Mouse (Mus musculus) left cerebral cortex, adult 2 months (tissue): ENCODE measurements around the gene Kbtbd3. TPM values are rescaled to one million over a fixed set of nuclear protein-coding genes. Genes with fewer than 3 reads are reported as not detected.

Source experiments
- DNase-seq, 2 experiments: peaks; one replicate each; pipeline ENCODE4 v3.0.0; 2021 to 2022; ENCODE audit warnings: low spot score in 2 of 2, mixed read lengths in 1 of 2; ENCODE audit errors: extremely low spot score in 1 of 2
- H3K27ac ChIP-seq: fragments of 200-600 bp; 2 replicates; pipeline ENCODE4 v1.8.1; 2022
- H3K4me3 ChIP-seq: fragments of 200-600 bp; 2 replicates; pipeline ENCODE4 v1.8.1; 2022
- CTCF ChIP-seq: fragments of 200-600 bp; IDR thresholded peaks from 2 replicates; pipeline ENCODE4 v1.8.1; 2022; ENCODE audit warnings: antibody characterized with exemption, mild to moderate bottlenecking, moderate library complexity
- intact Hi-C: fragments of 180-260 bp; cut with DNase I; formaldehyde crosslinking; loops from one replicate; pipeline ENCODE4 v1.15.1; 2025
- long read RNA-seq, 2 experiments: library from polyadenylated mRNA; stranded (forward); transcript quantifications; one replicate each; pipeline ENCODE4 v2.0.0; 2021; ENCODE audit warnings: borderline mapping rate in 2 of 2
- total RNA-seq, 2 experiments: library from RNA; stranded (reverse); gene quantifications; 2 replicates each; pipeline ENCODE4 v1.2.3; 2021

Gene Kbtbd3
- 10 to 100 TPM; 11.6 to 12.9 TPM for total RNA-seq
- long read RNA-seq, experiment 1, partial matches to known transcripts = 2 of 5 reads
- long read RNA-seq, experiment 1, other reads (novel, unspliced or antisense) = 2 of 5 reads
- long read RNA-seq, experiment 2, partial matches to known transcripts = 0 of 7 reads
- long read RNA-seq, experiment 2, other reads (novel, unspliced or antisense) = 1 of 7 reads

DNA sequence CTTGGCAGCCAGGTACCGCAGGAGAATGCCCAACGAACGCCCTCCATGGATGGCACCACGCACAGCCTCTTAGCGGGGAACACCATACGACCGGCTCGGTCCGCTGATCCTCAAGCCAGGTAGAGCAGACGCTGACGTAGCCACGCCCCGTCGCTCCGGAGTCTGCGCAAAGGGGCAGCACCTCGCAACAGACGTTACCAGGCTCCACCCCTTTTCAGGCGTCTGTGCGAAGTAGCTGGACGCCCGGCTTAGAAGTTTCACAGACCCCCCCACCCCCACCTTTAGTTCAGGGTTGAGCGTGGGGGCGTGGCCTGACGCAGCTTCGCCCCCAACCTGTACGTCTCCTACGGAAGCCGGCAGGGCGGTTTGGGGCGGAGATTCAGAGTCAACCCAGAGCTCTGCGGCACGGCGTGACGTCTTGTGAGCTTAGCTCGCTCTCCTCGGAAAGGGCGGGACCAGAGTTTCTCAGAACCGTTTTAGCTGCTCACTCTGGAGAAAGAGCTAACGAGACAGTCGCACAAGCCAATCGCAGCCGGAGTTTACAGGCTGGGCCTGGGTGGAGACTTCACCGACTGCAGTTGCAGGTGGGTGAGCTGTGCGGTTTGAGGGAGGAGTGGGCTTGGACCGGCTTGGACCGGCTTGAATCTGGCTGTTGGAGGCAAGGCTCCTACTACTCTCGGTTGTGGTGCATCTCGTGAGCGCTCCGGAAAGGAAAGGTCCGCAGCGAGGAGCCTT lies at the start of gene Kbtbd3, which contains the start of gene Aasdhppt:
Gene Kbtbd3, plus strand, starts transcription at position 483 of the 735 bp plus-strand sequence.
Gene Aasdhppt, minus strand, starts transcription at position 121 of the 735 bp plus-strand sequence.
- DNase-seq = peak; percentile 99 to 100
- no peak for TF ChIP-seq CTCF
- intact Hi-C loops = loop anchor here (1.0 to 5.0 kb wide), 4 partner anchors 67 to 907 kb away; partner anchors contain the start of genes Cwf19l2, Gucy1a2 and Msantd4
- peak within 1 kb of the TSS; percentile 88 for H3K4me3 ChIP-seq
- peak within 1 kb of the TSS; percentile 97 for H3K27ac ChIP-seq

DNA sequence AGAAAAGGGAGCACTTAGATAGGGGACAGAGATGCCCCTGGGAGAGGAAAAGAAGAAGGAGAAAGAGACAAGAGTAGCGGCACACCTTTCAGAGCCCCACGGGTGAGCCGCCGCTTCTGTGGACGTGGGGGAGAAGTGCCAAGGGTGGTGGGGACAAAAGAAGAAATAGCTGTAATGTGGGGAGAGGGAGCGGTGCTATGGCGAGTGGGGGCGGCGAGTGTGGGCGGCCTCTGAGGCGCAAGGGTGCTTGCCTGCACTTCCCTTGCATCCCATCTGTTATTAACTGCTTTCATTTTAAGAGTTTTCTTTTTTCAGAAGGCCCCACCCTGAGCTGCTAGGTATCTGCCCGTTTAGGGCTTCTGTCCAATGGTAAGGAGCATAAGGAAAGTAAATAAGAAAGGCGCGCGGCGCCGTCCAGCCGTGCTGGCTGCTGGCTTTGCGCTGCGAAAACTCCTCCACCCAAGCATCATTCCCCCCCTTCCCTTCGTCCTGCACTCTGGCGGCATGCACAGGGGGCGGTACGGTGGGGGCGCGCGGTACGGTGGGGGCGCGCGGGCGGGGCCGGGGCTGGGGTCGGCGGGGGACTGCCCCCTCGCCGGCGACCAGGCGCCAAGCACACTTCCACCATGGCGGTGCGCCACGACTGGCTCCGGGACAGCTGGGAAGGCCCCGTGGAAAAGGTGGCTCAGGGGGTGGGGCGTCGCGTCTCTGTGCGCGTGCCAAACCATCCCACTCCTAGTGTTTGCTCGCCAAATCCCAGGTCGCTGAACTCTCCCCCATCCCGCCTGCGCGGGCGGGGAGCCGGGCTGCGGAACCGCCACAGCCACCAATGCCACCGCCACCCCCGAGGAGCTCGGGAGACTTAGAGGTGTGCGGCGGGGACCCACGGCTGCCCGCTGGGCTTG lies 49.5 kb upstream of the Kbtbd3 start:
- Histone ChIP-seq H3K4me3 (peak overlapping the region; percentile 24), H3K27ac (no peak overlapping the region)
- no peak for TF ChIP-seq CTCF
- intact Hi-C loops = no loop called here
- peak; percentile 32 to 68 for DNase-seq

DNA sequence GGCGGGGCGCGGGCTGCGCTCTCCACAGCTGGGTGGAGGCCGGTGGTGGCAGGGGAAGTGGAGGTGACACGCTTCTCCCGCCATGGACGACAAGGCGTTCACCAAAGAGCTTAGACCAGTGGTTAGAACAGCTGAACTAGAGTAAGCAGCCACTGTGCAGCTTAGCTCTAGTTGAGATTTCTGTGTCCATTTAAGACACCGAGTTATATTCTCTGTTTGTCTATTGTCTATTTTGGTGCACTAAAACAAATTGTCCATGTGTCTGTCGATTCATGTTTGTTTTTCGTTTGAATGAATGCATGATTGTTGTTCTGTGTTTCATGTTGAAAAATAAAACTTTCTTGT lies 48.9 kb upstream of the Kbtbd3 start:
- no peak for DNase-seq
- intact Hi-C loops = no loop called here

DNA sequence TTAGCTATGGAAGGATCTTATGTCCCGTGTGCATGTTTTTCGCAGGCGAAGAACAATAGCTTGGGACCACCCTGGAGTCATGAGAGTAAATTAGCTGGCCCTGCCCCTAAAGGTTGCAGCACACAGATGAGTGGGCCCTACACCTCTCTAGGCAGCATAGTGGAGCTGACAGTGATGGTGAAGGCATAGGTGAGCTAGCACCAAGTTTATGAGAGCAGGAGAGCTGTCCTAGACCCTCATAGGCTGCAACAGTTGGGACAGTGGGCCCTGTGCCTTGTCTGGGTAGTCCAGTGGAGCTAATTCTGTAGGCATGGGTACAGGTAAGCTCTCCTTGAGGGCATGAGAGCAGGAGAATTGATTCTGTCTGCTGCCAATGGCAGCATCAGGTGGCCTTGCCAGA lies 42.8 kb upstream of the Kbtbd3 start:
- H3K4me3 ChIP-seq = no peak overlapping the region
- H3K27ac ChIP-seq = no peak overlapping the region
- DNase-seq = no peak

More for the DNA sequence above, 48.9 kb upstream of the Kbtbd3 start:
- no peak for TF ChIP-seq CTCF
- Histone ChIP-seq H3K4me3 (peak overlapping the region; percentile 24), H3K27ac (no peak overlapping the region)

DNA sequence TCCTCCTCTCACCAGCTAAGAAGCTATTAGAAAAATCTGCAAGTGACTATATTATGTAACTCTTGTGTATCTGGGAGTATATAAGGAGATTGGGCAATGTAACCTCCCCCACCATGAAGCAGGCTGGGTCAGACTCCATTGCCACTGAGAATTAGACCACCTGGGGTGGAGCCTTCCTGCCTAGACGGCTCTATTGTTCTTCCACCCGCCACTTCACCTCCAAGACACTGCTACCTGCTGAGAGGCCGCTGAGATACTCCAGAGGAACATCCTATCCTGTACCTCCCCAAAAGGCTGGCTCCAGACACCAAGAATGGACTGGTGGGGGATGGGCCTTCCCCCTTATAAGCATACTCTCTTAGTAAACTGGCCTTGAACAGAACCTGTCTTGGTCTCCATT lies 25.8 kb upstream of the Kbtbd3 start:
- TF ChIP-seq CTCF = no peak
- intact Hi-C loops = no loop called here

More for the DNA sequence above, 42.8 kb upstream of the Kbtbd3 start:
- no peak for TF ChIP-seq CTCF
- intact Hi-C loops = no loop called here

DNA sequence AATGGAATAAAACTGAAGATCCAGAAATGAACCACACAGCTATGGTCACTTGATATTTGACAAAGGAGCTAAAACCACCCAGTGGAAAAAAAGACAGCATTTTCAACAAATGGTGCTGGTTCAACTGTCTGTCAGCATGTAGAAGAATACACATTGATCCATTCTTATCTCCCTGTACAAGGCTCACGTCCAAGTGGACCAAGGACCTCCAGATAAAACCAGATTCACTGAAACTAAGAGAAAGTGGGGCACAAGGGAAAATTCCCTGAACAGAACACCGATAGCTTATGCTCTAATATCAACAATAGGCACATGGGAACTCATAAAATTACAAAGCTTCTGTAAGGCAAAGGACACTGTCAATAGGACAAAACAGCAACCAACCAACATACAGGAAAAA lies 9.2 kb upstream of the Kbtbd3 start:
- no peak for TF ChIP-seq CTCF
- H3K27ac ChIP-seq = no peak overlapping the region
- no peak for DNase-seq
- H3K4me3 ChIP-seq = no peak overlapping the region
- intact Hi-C loops = no loop called here

More for the DNA sequence above, 25.8 kb upstream of the Kbtbd3 start:
- Histone ChIP-seq H3K4me3 (no peak overlapping the region), H3K27ac (no peak overlapping the region)
- no peak for DNase-seq

DNA sequence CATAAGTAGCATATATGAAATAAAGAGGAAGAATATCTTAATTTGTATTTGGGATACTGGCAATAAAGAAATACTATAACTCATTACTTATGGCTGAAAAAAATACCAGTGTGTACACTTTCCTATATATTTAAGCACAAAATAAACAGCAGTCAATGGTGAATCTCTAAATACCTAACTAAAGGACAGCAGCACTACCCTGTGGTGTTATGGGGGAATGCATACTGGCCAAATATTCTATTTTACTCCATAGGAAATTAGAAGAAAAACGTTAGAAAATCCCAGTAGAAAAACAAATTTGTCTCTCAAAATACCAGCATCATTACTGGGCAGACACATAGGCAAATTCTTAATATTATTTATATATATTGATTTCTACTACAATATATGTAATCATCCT lies 4.8 kb upstream of the Kbtbd3 start:
- no peak for DNase-seq
- intact Hi-C loops = loop anchor here (5.0 kb wide), 2 partner anchors 788 to 903 kb away; partner anchors contain the start of gene Cwf19l2
- Histone ChIP-seq H3K4me3 (no peak overlapping the region), H3K27ac (no peak overlapping the region)
- peak; percentile 60 for TF ChIP-seq CTCF

DNA sequence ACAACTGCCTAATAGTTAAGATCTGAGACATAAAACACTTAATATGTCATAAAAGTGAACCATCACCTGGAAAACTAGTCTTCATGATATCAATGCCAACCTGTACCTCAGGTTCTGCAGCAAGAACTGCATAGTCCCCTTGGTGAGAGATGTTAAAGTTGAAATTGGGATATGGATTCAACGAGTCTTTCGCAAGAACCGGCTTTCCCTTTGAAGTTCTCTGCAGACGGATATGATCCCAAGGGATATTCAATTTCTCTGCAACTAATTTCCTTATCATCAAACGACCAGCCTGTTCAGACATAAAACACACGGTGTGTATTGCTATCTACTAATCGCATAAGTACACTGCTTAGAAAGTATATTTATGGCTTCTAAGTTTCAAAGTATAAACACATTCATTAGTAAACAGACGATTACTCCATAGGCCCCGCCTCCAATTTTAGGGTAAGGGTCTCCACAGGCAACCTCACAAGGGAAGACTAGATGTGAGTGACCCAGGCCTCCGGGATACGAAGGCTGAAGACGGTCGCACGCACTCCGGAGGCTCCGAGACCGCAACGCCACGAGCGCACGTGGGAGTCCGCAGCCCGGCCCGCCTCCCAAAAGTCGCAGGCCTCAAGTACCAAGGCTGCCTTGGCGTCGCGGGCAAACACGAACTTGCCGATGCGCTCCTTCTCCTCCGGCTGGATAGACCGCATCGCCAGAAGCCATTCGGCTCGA lies 844 bp upstream of the Kbtbd3 start:
- no peak for DNase-seq
- Histone ChIP-seq H3K27ac (peak overlapping the region; percentile 84), H3K4me3 (peak overlapping the region; percentile 88)
- TF ChIP-seq CTCF = no peak
- intact Hi-C loops = loop anchor here (1.0 to 5.0 kb wide), 4 partner anchors 68 to 906 kb away; partner anchors contain the start of genes Cwf19l2, Gucy1a2 and Msantd4

DNA sequence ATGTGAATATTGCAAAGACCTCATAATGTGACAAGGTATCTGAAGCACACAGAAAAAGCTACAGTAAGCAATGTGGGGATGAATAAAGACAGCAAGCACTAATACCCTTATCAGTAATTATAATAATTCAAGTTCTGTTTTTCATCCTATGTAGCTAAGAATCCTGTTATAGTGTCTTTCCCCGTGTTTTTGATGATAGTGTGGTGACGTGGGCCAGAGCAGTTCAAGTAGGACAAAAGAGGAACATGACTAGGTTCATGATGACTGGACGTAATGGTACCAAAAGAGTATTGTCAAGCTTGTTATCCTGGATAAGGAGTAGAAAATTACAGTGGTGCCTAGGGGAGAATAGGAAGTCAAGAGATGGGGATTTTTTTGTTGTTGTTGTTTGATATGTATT lies 1.1 kb downstream of the Kbtbd3 start:
- intact Hi-C loops = no loop called here
- no peak for DNase-seq
- TF ChIP-seq CTCF = no peak
- H3K27ac ChIP-seq = peak overlapping the region; percentile 97
- H3K4me3 ChIP-seq = peak overlapping the region; percentile 88

DNA sequence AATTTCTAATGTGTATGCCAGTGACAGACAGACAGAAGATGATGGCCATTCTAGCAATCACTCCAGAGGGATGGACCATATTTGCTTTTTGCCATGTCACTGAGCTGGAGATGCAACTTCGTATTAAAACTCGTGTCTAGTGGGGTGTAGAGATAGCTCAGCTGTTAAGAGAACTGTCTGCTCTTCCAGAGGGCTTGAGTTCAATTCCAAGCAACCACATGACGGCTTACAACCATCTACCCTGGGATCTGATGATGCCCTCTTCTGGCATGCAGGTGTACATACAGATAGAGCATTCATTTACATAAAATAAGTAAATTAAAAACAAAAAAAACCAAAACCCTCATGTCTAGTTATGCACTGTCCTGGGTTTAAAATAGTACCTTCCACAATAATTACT lies 1.5 kb downstream of the Kbtbd3 start:
- intact Hi-C loops = no loop called here
- no peak overlapping the region for H3K27ac ChIP-seq
- DNase-seq = no peak
- TF ChIP-seq CTCF = peak; percentile 20
- H3K4me3 ChIP-seq = no peak overlapping the region

DNA sequence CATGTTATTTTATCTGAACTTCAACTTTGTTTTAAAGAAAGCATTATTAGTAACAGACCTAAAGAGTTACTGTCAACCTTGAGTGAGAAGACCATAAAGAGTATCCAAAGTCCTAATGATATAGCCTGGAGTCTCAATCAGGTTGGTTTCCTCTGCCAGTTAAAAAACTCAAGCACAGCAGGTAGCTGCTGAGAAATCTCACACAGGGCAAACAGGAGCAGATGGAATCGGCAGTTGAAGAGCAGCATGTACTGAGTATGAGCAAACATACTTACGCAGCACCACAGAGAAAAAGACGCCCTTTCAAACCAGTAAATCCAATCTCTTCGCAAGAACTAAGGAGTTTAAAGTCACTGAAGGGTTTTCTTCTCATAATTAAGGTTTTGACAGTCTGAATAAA lies 4.3 kb downstream of the Kbtbd3 start:
- intact Hi-C loops = no loop called here
- no peak overlapping the region for H3K27ac ChIP-seq
- DNase-seq = no peak
- no peak for TF ChIP-seq CTCF
- no peak overlapping the region for H3K4me3 ChIP-seq
